Mouse (Mus musculus): ENCODE data around the gene Oas3. TPM values are rescaled to one million over a fixed set of nuclear protein-coding genes. Genes with fewer than 3 reads are reported as not detected.
A peak's percentile ranks its signal among the peaks of the same experiment; 100 is the strongest.

The Oas3 gene
- polyA plus RNA-seq, 1 experiment from 2014 or later = 0.05 TPM

GRCm38 (mm10) chr5:120714314-120714713 lies 63.1 kb downstream of the Oas3 start:
- no peak overlapping the region for H3K27ac ChIP-seq
- H3K4me2 ChIP-seq = no peak overlapping the region
- no peak for ATAC-seq
- WGBS (ENCODE audit: insufficient replicate concordance) = 4% methylated on average over 16 of the region's 16 CpGs
- 0 out of 2 replicates have a peak, but pooled peaks cover 7% of the 10 kb centered on the region for H3K4me1 ChIP-seq
- H3K9ac ChIP-seq = no peak overlapping the region
- H3K36me3 ChIP-seq = no peaks in the 10 kb centered on the region
- H3K4me3 ChIP-seq = no peak overlapping the region
- H3K9me3 ChIP-seq (replicated peaks) = no peaks in the 10 kb centered on the region
- peaks cover 61% of the 10 kb centered on the region for H3K27me3 ChIP-seq (replicated peaks)

GRCm38 (mm10) chr5:120712721-120713120 lies 64.7 kb downstream of the Oas3 start:
- Histone ChIP-seq H3K4me2 (no peak overlapping the region), H3K4me3 (no peak overlapping the region), H3K9me3 (replicated peaks) (no peaks in the 10 kb centered on the region), H3K36me3 (no peaks in the 10 kb centered on the region), H3K4me1 (0 out of 2 replicates have a peak, but pooled peaks cover 7% of the 10 kb centered on the region), H3K27ac (no peak overlapping the region), H3K9ac (no peak overlapping the region), H3K27me3 (replicated peaks) (peaks cover 77% of the 10 kb centered on the region)
- no peak for ATAC-seq
- WGBS (ENCODE audit: insufficient replicate concordance) = 63% methylated on average over 8 of the region's 8 CpGs

GRCm38 (mm10) chr5:120711827-120712226 lies 65.6 kb downstream of the Oas3 start, which contains the start of gene Dtx1:
TSS of gene Dtx1 (minus strand) at chr5:120711927.
- no peak for ATAC-seq
- no peak within 1 kb of the TSS for H3K27ac ChIP-seq
- 41% methylated on average over 3 of the region's 3 CpGs for WGBS (ENCODE audit: insufficient replicate concordance)
- no peaks in the 10 kb centered on the region for H3K36me3 ChIP-seq
- peak within 1 kb of the TSS; percentile 21 for H3K4me3 ChIP-seq
- 0 out of 2 replicates have a peak, but pooled peaks cover 7% of the 10 kb centered on the region for H3K4me1 ChIP-seq
- H3K9me3 ChIP-seq (replicated peaks) = no peaks in the 10 kb centered on the region
- peak within 1 kb of the TSS; percentile 45 for H3K4me2 ChIP-seq
- H3K9ac ChIP-seq = no peak within 1 kb of the TSS
- peaks cover 86% of the 10 kb centered on the region for H3K27me3 ChIP-seq (replicated peaks)

GRCm38 (mm10) chr5:120711416-120711815 lies 66.0 kb downstream of the Oas3 start:
- 4% methylated on average over 42 of the region's 43 CpGs for WGBS (ENCODE audit: insufficient replicate concordance)

GRCm38 (mm10) chr5:120710826-120711248 lies 66.6 kb downstream of the Oas3 start:
- WGBS (ENCODE audit: insufficient replicate concordance) = 6% methylated on average over 31 of the region's 34 CpGs

More at GRCm38 (mm10) chr5:120711416-120711815, 66.0 kb downstream of the Oas3 start:
- Histone ChIP-seq H3K27me3 (replicated peaks) (peaks cover 90% of the 10 kb centered on the region), H3K27ac (no peak overlapping the region), H3K36me3 (no peaks in the 10 kb centered on the region), H3K4me3 (peak overlapping the region; percentile 21; the same call in 1 of the 2 replicates), H3K4me2 (peak overlapping the region; percentile 45), H3K9me3 (replicated peaks) (no peaks in the 10 kb centered on the region), H3K4me1 (0 out of 2 replicates have a peak, but pooled peaks cover 11% of the 10 kb centered on the region), H3K9ac (no peak overlapping the region)
- ATAC-seq = no peak

GRCm38 (mm10) chr5:120710161-120710825 lies 67.2 kb downstream of the Oas3 start:
- H3K4me2 ChIP-seq = peak overlapping the region; percentile 45
- peaks cover 97% of the 10 kb centered on the region for H3K27me3 ChIP-seq (replicated peaks)
- WGBS (ENCODE audit: insufficient replicate concordance) = 9% methylated on average over 40 of the region's 40 CpGs
- ATAC-seq = no peak
- no peak overlapping the region for H3K27ac ChIP-seq
- H3K4me3 ChIP-seq = peak overlapping the region; percentile 18
- H3K4me1 ChIP-seq = 0 out of 2 replicates have a peak, but pooled peaks cover 14% of the 10 kb centered on the region
- no peaks in the 10 kb centered on the region for H3K9me3 ChIP-seq (replicated peaks)
- H3K36me3 ChIP-seq = no peaks in the 10 kb centered on the region
- H3K9ac ChIP-seq = no peak overlapping the region

More at GRCm38 (mm10) chr5:120710826-120711248, 66.6 kb downstream of the Oas3 start:
- Histone ChIP-seq H3K36me3 (no peaks in the 10 kb centered on the region), H3K4me3 (peak overlapping the region; percentile 18), H3K9me3 (replicated peaks) (no peaks in the 10 kb centered on the region), H3K27ac (no peak overlapping the region), H3K4me2 (peak overlapping the region; percentile 45), H3K27me3 (replicated peaks) (peaks cover 92% of the 10 kb centered on the region), H3K4me1 (0 out of 2 replicates have a peak, but pooled peaks cover 14% of the 10 kb centered on the region), H3K9ac (no peak overlapping the region)
- ATAC-seq = no peak

GRCm38 (mm10) chr5:120706976-120707375 lies 70.5 kb downstream of the Oas3 start:
- ATAC-seq = no peak
- 49% methylated on average over 13 of the region's 13 CpGs for WGBS (ENCODE audit: insufficient replicate concordance)
- peak overlapping the region; percentile 19; the same call in 1 of the 2 replicates for H3K4me2 ChIP-seq
- peaks cover 77% of the 10 kb centered on the region for H3K27me3 ChIP-seq (replicated peaks)
- H3K4me3 ChIP-seq = no peak overlapping the region
- no peak overlapping the region for H3K9ac ChIP-seq
- H3K4me1 ChIP-seq = 0 out of 2 replicates have a peak, but pooled peaks cover 14% of the 10 kb centered on the region
- no peaks in the 10 kb centered on the region for H3K9me3 ChIP-seq (replicated peaks)
- no peaks in the 10 kb centered on the region for H3K36me3 ChIP-seq
- no peak overlapping the region for H3K27ac ChIP-seq

- 22% methylated on average over 16 of the region's 16 CpGs for WGBS (ENCODE audit: insufficient replicate concordance)
- H3K4me1 ChIP-seq = 0 out of 2 replicates have a peak, but pooled peaks cover 14% of the 10 kb centered on the region
- H3K27ac ChIP-seq = no peak overlapping the region
- H3K4me2 ChIP-seq = peak overlapping the region; percentile 19; the same call in 1 of the 2 replicates
- H3K4me3 ChIP-seq = no peak overlapping the region
- H3K9me3 ChIP-seq (replicated peaks) = no peaks in the 10 kb centered on the region
- no peaks in the 10 kb centered on the region for H3K36me3 ChIP-seq
- peaks cover 73% of the 10 kb centered on the region for H3K27me3 ChIP-seq (replicated peaks)
- no peak overlapping the region for H3K9ac ChIP-seq
- no peak for ATAC-seq
Measured at GRCm38 (mm10) chr5:120706541-120706940, 70.9 kb downstream of the Oas3 start.

GRCm38 (mm10) chr5:120704421-120704820 lies 73.0 kb downstream of the Oas3 start:
- Histone ChIP-seq H3K27ac (no peak overlapping the region), H3K36me3 (no peaks in the 10 kb centered on the region), H3K4me3 (no peak overlapping the region), H3K4me1 (0 out of 2 replicates have a peak, but pooled peaks cover 7% of the 10 kb centered on the region), H3K9me3 (replicated peaks) (no peaks in the 10 kb centered on the region), H3K9ac (no peak overlapping the region), H3K4me2 (no peak overlapping the region), H3K27me3 (replicated peaks) (peaks cover 66% of the 10 kb centered on the region)
- ATAC-seq = no peak
- WGBS (ENCODE audit: insufficient replicate concordance) = 43% methylated on average over 6 of the region's 6 CpGs

GRCm38 (mm10) chr5:120703660-120704059 lies 73.8 kb downstream of the Oas3 start:
- Histone ChIP-seq H3K4me3 (no peak overlapping the region), H3K27me3 (replicated peaks) (peaks cover 66% of the 10 kb centered on the region), H3K4me2 (no peak overlapping the region), H3K9ac (no peak overlapping the region), H3K36me3 (no peaks in the 10 kb centered on the region), H3K9me3 (replicated peaks) (no peaks in the 10 kb centered on the region), H3K27ac (no peak overlapping the region), H3K4me1 (0 out of 2 replicates have a peak, but pooled peaks cover 7% of the 10 kb centered on the region)
- WGBS (ENCODE audit: insufficient replicate concordance) = 47% methylated on average over 3 of the region's 3 CpGs
- no peak for ATAC-seq
